Mouse (Mus musculus) left cerebral cortex, adult 2 months (tissue): ENCODE measurements around the gene Tbcb. TPM values are rescaled to one million over a fixed set of nuclear protein-coding genes. Genes with fewer than 3 reads are reported as not detected.
"Not testable (repeated sequence)": the region's sequence is repeated elsewhere in the genome, so short reads cannot be mapped to it uniquely, and the experiment has no call there.

Experiments used
- DNase-seq, 2 experiments: peaks; one replicate each; pipeline ENCODE4 v3.0.0; 2021 to 2022; ENCODE audit warnings: low spot score in 2 of 2, mixed read lengths in 1 of 2; ENCODE audit errors: extremely low spot score in 1 of 2
- H3K27ac ChIP-seq: fragments of 200-600 bp; 2 replicates; pipeline ENCODE4 v1.8.1; 2022
- H3K4me3 ChIP-seq: fragments of 200-600 bp; 2 replicates; pipeline ENCODE4 v1.8.1; 2022
- CTCF ChIP-seq: fragments of 200-600 bp; IDR thresholded peaks from 2 replicates; pipeline ENCODE4 v1.8.1; 2022; ENCODE audit warnings: antibody characterized with exemption, mild to moderate bottlenecking, moderate library complexity
- intact Hi-C: fragments of 180-260 bp; cut with DNase I; formaldehyde crosslinking; loops from one replicate; pipeline ENCODE4 v1.15.1; 2025
- total RNA-seq, 2 experiments: library from RNA; stranded (reverse); gene quantifications; 2 replicates each; pipeline ENCODE4 v1.2.3; 2021

Gene Tbcb
- total RNA-seq, 2 experiments from 2014 or later = 125 to 133 TPM

GRCm38 (mm10) chr7:30265041-30265440, 33.0 kb upstream of the Tbcb start:
- intact Hi-C loops = no loop called here
- H3K4me3 ChIP-seq = no peak overlapping the region
- no peak for TF ChIP-seq CTCF
- DNase-seq = no peak
- no peak overlapping the region for H3K27ac ChIP-seq

- no peak for TF ChIP-seq CTCF
- no peak overlapping the region for H3K4me3 ChIP-seq
- H3K27ac ChIP-seq = no peak overlapping the region
- intact Hi-C loops = no loop called here
- no peak for DNase-seq
Measured at GRCm38 (mm10) chr7:30251956-30252954, 20.2 kb upstream of the Tbcb start.

GRCm38 (mm10) chr7:30237374-30237773, 5.3 kb upstream of the Tbcb start:
- H3K4me3 ChIP-seq, H3K27ac ChIP-seq, DNase-seq: not testable (repeated sequence)
- intact Hi-C loops = loop anchor here (5.0 kb wide), 1 partner anchor 35 kb away; no protein-coding TSS in a partner anchor

- no peak for DNase-seq
- no peak for TF ChIP-seq CTCF
- Histone ChIP-seq H3K4me3 (no peak within 1 kb of the TSS), H3K27ac (no peak within 1 kb of the TSS)
- intact Hi-C loops = loop anchor here (5.0 kb wide), 1 partner anchor 37 kb away; no protein-coding TSS in a partner anchor
Measured at GRCm38 (mm10) chr7:30235625-30236024, 3.6 kb upstream of the Tbcb start, which contains the start of gene Ovol3. Gene Ovol3, minus strand, starts transcription at chr7:30235725.

GRCm38 (mm10) chr7:30235091-30235490, 3.0 kb upstream of the Tbcb start:
- TF ChIP-seq CTCF = no peak
- DNase-seq = no peak
- intact Hi-C loops = loop anchor here (5.0 kb wide), 1 partner anchor 37 kb away; no protein-coding TSS in a partner anchor
- Histone ChIP-seq H3K4me3 (no peak overlapping the region), H3K27ac (no peak overlapping the region)

- H3K27ac ChIP-seq = no peak overlapping the region
- intact Hi-C loops = loop anchor here (5.0 kb wide), 1 partner anchor 48 kb away; the partner anchor contains the start of genes Thap8 and Wdr62
- no peak overlapping the region for H3K4me3 ChIP-seq
- DNase-seq = no peak
- no peak for TF ChIP-seq CTCF
Measured at GRCm38 (mm10) chr7:30234276-30234858, 2.3 kb upstream of the Tbcb start.

GRCm38 (mm10) chr7:30233387-30233786, 1.3 kb upstream of the Tbcb start:
- no peak for TF ChIP-seq CTCF
- no peak overlapping the region for H3K4me3 ChIP-seq
- no peak overlapping the region for H3K27ac ChIP-seq
- no peak for DNase-seq
- intact Hi-C loops = loop anchor here (5.0 kb wide), 1 partner anchor 49 kb away; the partner anchor contains the start of genes Thap8 and Wdr62

GRCm38 (mm10) chr7:30232631-30233148, 618 bp upstream of the Tbcb start:
- Histone ChIP-seq H3K27ac (peak overlapping the region; percentile 97), H3K4me3 (peak overlapping the region; percentile 58)
- intact Hi-C loops = loop anchor here (5.0 kb wide), 1 partner anchor 50 kb away; the partner anchor contains the start of genes Thap8 and Wdr62
- peak; percentile 21 to 32 for DNase-seq
- TF ChIP-seq CTCF = peak; percentile 44

- DNase-seq = no peak
- intact Hi-C loops = loop anchor here (5.0 kb wide), 1 partner anchor 51 kb away; the partner anchor contains the start of genes Thap8 and Wdr62
- Histone ChIP-seq H3K4me3 (peak overlapping the region; percentile 58), H3K27ac (peak overlapping the region; percentile 74; the same call in 1 of the 2 replicates)
- TF ChIP-seq CTCF = no peak
Measured at GRCm38 (mm10) chr7:30231328-30231668, 774 bp downstream of the Tbcb start.

GRCm38 (mm10) chr7:30224206-30224605, 7.9 kb downstream of the Tbcb start:
- DNase-seq = no peak
- TF ChIP-seq CTCF = no peak
- H3K27ac ChIP-seq = no peak overlapping the region

GRCm38 (mm10) chr7:30222205-30222604, 9.9 kb downstream of the Tbcb start:
- intact Hi-C loops = no loop called here
- DNase-seq = no peak
- Histone ChIP-seq H3K27ac (no peak overlapping the region), H3K4me3 (no peak overlapping the region)
- no peak for TF ChIP-seq CTCF

More at GRCm38 (mm10) chr7:30224206-30224605, 7.9 kb downstream of the Tbcb start:
- H3K4me3 ChIP-seq = no peak overlapping the region
- intact Hi-C loops = no loop called here
